Mouse (Mus musculus) spleen, adult 12 weeks (tissue): ENCODE measurements around the gene Fscn1.

Experiments used
- DNase-seq: peaks from one replicate; pipeline ENCODE4 v3.0.0; 2022; ENCODE audit warnings: low spot score

The Fscn1 gene

GRCm38 (mm10) chr5:142973971-142974370 lies 13.8 kb downstream of the Fscn1 start:
- no peak for DNase-seq

- DNase-seq = no peak
Observed at GRCm38 (mm10) chr5:142974598-142975121, 14.5 kb downstream of the Fscn1 start.

- DNase-seq = no peak
Observed at GRCm38 (mm10) chr5:142976516-142976915, 16.4 kb downstream of the Fscn1 start.

- DNase-seq = no peak
Observed at GRCm38 (mm10) chr5:142982046-142982801, 22.1 kb downstream of the Fscn1 start.

- DNase-seq = no peak
Observed at GRCm38 (mm10) chr5:142983174-142983573, 23.0 kb downstream of the Fscn1 start.

GRCm38 (mm10) chr5:142984271-142984670 lies 24.1 kb downstream of the Fscn1 start:
- DNase-seq = no peak

- DNase-seq = no peak
Observed at GRCm38 (mm10) chr5:142988520-142988919, 28.4 kb downstream of the Fscn1 start.

GRCm38 (mm10) chr5:142989167-142989566 lies 29.0 kb downstream of the Fscn1 start:
- no peak for DNase-seq

- no peak for DNase-seq
Observed at GRCm38 (mm10) chr5:142994746-142995145, 34.6 kb downstream of the Fscn1 start.

GRCm38 (mm10) chr5:142997526-142997925 lies 37.4 kb downstream of the Fscn1 start:
- no peak for DNase-seq

GRCm38 (mm10) chr5:142998171-142998570 lies 38.0 kb downstream of the Fscn1 start:
- DNase-seq = no peak

GRCm38 (mm10) chr5:143000091-143000490 lies 39.9 kb downstream of the Fscn1 start:
- no peak for DNase-seq

GRCm38 (mm10) chr5:143000654-143001500 lies 40.7 kb downstream of the Fscn1 start:
- no peak for DNase-seq

- DNase-seq = no peak
Observed at GRCm38 (mm10) chr5:143009383-143009782, 49.2 kb downstream of the Fscn1 start.

- no peak for DNase-seq
Observed at GRCm38 (mm10) chr5:143017401-143017800, 57.3 kb downstream of the Fscn1 start.
